Mouse (Mus musculus): ENCODE results near the gene Grb10. TPM values are rescaled to one million over a fixed set of nuclear protein-coding genes. Genes with fewer than 3 reads are reported as not detected.

The Grb10 gene
- polyA plus RNA-seq, 1 experiment = not detected

DNA sequence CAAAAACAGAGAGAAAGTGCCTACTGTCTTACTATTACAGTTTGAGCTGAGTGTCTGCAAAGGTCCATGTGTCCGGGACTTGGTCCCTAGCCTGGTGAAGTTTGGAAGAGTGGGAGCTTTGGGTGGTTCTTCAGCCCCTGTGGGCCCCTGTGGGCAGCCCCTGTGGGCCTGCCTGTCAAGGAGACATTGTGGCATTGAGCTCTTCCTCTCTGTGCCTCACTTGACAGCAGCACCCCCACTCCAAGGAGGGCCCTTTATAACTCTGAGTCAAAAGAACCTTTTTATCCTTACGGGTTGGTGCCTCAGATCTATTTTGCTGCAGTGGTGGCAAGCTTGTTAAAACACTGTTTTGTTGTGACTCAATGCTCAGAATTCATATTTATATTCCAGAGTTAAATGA, 78.3 kb downstream of the Grb10 start:
- Histone ChIP-seq H3K4me1 (ENCODE audit: control insufficient read depth, insufficient read depth, low read length) (peaks cover 2% of the 10 kb centered on the region; the same call in 1 of the 2 replicates), H3K27ac (ENCODE audit: insufficient read depth, low read depth, low read length) (no peak overlapping the region), H3K4me3 (ENCODE audit: insufficient read depth, low read depth, low read length) (no peak overlapping the region)
- 81% methylated on average over 2 of the region's 2 CpGs for WGBS
- TF ChIP-seq POLR2A (IDR thresholded peaks at IDR 0.05; ENCODE audit: insufficient read depth, low read depth, low read length) (no peak), CTCF (IDR thresholded peaks at IDR 0.05; ENCODE audit: insufficient read depth, low read depth, low read length) (no peak)

- TF ChIP-seq POLR2A (IDR thresholded peaks at IDR 0.05; ENCODE audit: insufficient read depth, low read depth, low read length) (no peak), CTCF (IDR thresholded peaks at IDR 0.05; ENCODE audit: insufficient read depth, low read depth, low read length) (no peak)
- 88% methylated on average over 2 of the region's 2 CpGs for WGBS
These were observed 80.0 kb downstream of the Grb10 start for GRCm38 (mm10) chr11:11958479-11958878.

GRCm38 (mm10) chr11:11958061-11958361, 80.5 kb downstream of the Grb10 start:
- WGBS = 91% methylated on average over 2 of the region's 2 CpGs
- TF ChIP-seq POLR2A (IDR thresholded peaks at IDR 0.05; ENCODE audit: insufficient read depth, low read depth, low read length) (no peak), CTCF (IDR thresholded peaks at IDR 0.05; ENCODE audit: insufficient read depth, low read depth, low read length) (no peak)
- no peak overlapping the region for H3K27ac ChIP-seq (ENCODE audit: insufficient read depth, low read depth, low read length)
- peaks cover 2% of the 10 kb centered on the region; the same call in 1 of the 2 replicates for H3K4me1 ChIP-seq (ENCODE audit: control insufficient read depth, insufficient read depth, low read length)
- H3K4me3 ChIP-seq (ENCODE audit: insufficient read depth, low read depth, low read length) = no peak overlapping the region

More at GRCm38 (mm10) chr11:11958479-11958878, 80.0 kb downstream of the Grb10 start:
- peaks cover 2% of the 10 kb centered on the region; the same call in 1 of the 2 replicates for H3K4me1 ChIP-seq (ENCODE audit: control insufficient read depth, insufficient read depth, low read length)
- no peak overlapping the region for H3K4me3 ChIP-seq (ENCODE audit: insufficient read depth, low read depth, low read length)
- no peak overlapping the region for H3K27ac ChIP-seq (ENCODE audit: insufficient read depth, low read depth, low read length)

DNA sequence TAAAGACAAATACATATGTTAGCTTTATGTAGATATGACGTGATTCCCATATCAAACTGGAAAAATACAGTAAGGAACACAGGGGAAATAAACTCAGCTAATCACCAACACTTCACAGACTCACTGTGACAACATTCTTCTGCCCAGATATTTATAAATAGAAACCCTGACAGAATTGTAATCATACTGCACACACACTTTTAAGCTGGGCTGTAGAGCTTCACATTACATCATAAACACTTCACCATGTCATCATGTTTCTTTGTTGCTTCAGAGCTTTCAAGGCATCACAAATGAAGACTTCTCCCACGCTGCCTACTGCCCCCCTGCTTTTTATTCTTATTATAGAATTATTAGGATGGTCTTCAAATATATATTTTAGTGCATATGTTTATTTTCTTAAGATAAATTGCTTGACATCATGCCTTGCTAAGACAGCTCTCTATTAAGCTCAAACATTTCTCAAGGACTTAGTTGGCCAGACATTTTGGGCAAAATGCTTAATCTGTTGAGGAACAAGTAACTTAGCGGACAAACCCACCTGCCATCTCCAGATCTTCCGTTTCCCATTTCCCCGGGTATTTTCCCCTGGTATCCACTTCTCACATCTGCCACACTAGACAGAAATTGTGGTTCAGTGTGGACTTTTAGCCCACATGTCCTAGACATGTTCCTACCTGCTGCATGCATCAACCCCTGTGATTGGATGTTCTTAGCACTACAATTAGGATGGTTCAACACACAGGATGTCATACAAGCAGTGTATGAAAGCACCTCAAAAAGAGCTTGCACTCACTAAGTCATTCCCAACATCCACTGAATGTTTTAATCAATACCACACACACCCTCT, 81.0 kb downstream of the Grb10 start:
- H3K4me3 ChIP-seq (ENCODE audit: insufficient read depth, low read depth, low read length) = no peak overlapping the region
- H3K27ac ChIP-seq (ENCODE audit: insufficient read depth, low read depth, low read length) = no peak overlapping the region
- peaks cover 2% of the 10 kb centered on the region; the same call in 1 of the 2 replicates for H3K4me1 ChIP-seq (ENCODE audit: control insufficient read depth, insufficient read depth, low read length)
- WGBS = 93% methylated on average over 5 of the region's 5 CpGs
- no peak for TF ChIP-seq POLR2A (IDR thresholded peaks at IDR 0.05; ENCODE audit: insufficient read depth, low read depth, low read length)
- no peak for TF ChIP-seq CTCF (IDR thresholded peaks at IDR 0.05; ENCODE audit: insufficient read depth, low read depth, low read length)

DNA sequence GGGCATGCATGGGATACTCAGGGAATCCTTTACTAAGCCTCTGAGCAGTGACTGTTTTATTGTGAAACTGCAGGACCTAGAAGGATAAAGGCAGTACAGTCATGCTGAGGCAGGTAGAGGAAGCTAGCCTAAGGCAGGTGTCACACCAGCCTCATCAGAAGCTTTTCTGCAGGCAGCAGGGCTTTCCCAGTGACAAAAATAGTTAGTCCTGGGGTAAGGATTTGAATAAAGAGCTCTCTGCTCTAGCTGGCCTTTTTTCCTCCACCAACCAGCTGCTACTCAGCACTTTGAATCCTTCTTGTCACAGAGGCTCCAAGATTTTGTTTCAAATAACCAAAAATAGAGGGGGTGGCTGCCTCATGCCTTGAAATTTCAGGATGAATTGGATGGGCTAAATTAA, 82.7 kb downstream of the Grb10 start:
- TF ChIP-seq CTCF (IDR thresholded peaks at IDR 0.05; ENCODE audit: insufficient read depth, low read depth, low read length) (no peak), POLR2A (IDR thresholded peaks at IDR 0.05; ENCODE audit: insufficient read depth, low read depth, low read length) (no peak)
- Histone ChIP-seq H3K4me3 (ENCODE audit: insufficient read depth, low read depth, low read length) (no peak overlapping the region), H3K4me1 (ENCODE audit: control insufficient read depth, insufficient read depth, low read length) (no peaks in the 10 kb centered on the region), H3K27ac (ENCODE audit: insufficient read depth, low read depth, low read length) (no peak overlapping the region)

DNA sequence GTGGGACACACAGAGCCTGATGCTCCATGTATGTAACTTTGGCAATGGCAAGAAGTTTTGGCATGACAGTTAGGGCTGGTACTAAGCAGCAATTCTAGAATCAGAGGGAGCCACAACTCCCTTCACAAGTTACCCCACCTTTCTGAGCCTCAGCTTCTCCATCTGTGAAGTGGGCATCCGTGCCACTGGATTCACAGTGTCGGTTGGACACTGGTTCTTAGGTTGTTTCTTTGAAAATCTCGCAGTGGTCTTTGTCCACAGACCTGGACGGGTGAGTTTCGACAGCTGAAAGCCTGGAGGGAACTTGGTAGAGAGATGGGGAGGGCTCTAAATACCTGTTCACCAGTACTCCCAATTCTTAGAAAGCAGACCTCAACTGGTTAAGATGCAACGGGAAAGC, 83.9 kb downstream of the Grb10 start:
- whole genome bisulfite sequencing = 86% methylated on average over 6 of the region's 6 CpGs
- Histone ChIP-seq H3K27ac (ENCODE audit: insufficient read depth, low read depth, low read length) (no peak overlapping the region), H3K4me1 (ENCODE audit: control insufficient read depth, insufficient read depth, low read length) (no peaks in the 10 kb centered on the region), H3K4me3 (ENCODE audit: insufficient read depth, low read depth, low read length) (no peak overlapping the region)
- no peak for TF ChIP-seq CTCF (IDR thresholded peaks at IDR 0.05; ENCODE audit: insufficient read depth, low read depth, low read length)
- TF ChIP-seq POLR2A (IDR thresholded peaks at IDR 0.05; ENCODE audit: insufficient read depth, low read depth, low read length) = no peak

DNA sequence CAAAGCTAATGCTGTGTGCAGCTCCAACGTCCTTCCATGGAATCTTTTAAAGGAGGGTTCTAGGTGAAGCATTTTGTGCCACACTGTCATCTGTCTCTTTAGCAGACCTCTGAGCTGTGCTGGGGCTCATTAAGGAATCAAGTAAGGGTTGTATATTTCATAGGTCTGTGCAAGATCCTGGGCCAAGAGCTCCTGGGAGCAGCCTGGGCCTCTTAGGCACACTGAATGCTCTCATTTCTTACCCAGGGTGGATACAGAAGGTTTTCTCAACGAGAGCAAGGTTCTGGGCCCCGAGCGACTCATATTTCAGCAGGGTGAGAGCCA, 84.4 kb downstream of the Grb10 start:
- Histone ChIP-seq H3K27ac (ENCODE audit: insufficient read depth, low read depth, low read length) (no peak overlapping the region), H3K4me1 (ENCODE audit: control insufficient read depth, insufficient read depth, low read length) (peaks cover under 1% of the 10 kb centered on the region; the same call in 1 of the 2 replicates), H3K4me3 (ENCODE audit: insufficient read depth, low read depth, low read length) (no peak overlapping the region)
- 83% methylated on average over 4 of the region's 4 CpGs for WGBS
- no peak for TF ChIP-seq CTCF (IDR thresholded peaks at IDR 0.05; ENCODE audit: insufficient read depth, low read depth, low read length)
- TF ChIP-seq POLR2A (IDR thresholded peaks at IDR 0.05; ENCODE audit: insufficient read depth, low read depth, low read length) = no peak

DNA sequence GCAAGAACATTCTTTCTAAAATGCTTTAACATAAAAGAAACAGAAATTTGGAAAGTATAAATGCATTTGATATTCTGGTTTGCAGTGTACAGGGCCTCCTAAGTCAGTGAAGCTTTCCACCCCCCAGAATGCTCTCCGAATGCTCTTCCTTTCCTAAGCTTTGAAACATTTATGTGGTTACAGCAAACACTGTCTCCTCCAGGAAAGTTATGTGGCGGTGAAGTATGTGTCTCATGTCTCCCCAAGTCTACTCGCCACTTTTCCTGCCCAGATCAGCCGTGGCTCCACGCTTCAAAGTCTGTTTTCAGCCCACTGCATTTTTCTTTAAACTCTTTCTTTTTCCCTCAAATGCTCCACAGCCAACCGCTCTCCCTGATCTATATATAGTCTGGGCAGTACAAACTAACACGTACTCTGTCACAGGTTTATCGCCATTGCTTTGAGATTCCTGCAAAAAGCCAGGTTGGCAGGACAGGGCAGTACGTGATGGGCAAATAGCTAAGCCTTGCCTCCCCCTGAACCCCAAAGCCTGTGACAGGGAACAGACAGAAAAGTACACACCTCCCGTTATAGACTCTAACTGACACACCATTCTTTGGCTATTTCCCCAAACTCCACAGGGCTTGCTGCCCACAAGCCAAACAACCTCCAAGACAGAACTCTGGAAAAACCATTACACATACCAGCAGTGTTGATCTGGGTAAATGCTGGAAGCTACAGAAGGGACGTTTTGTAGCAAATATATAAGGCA, 84.9 kb downstream of the Grb10 start:
- no peak overlapping the region for H3K4me3 ChIP-seq (ENCODE audit: insufficient read depth, low read depth, low read length)
- peaks cover 3% of the 10 kb centered on the region; the same call in 1 of the 2 replicates for H3K4me1 ChIP-seq (ENCODE audit: control insufficient read depth, insufficient read depth, low read length)
- no peak for TF ChIP-seq CTCF (IDR thresholded peaks at IDR 0.05; ENCODE audit: insufficient read depth, low read depth, low read length)
- TF ChIP-seq POLR2A (IDR thresholded peaks at IDR 0.05; ENCODE audit: insufficient read depth, low read depth, low read length) = no peak
- WGBS = 74% methylated on average over 11 of the region's 11 CpGs
- no peak overlapping the region for H3K27ac ChIP-seq (ENCODE audit: insufficient read depth, low read depth, low read length)

DNA sequence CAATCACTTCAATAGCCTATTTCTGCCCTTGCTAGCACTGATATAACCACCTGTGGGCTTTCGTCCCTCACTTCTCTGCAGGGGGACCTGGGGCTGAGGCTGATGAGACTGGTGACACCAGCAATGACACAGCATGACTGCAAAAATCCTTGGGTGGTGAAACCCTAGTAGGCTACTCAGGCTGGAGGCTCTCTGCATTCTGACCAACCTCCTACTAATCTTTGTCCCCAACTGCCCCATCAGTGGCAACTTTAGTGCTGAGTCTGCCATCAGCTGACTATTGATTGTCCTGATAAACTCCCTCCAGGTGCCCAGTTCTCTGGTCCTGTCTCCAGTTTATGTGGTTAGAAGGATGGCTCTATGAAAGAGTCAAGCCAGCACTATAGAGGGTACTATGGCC, 85.9 kb downstream of the Grb10 start:
- WGBS = 96% methylated on average over 1 of the region's 1 CpGs
- H3K4me1 ChIP-seq (ENCODE audit: control insufficient read depth, insufficient read depth, low read length) = peaks cover 5% of the 10 kb centered on the region; the same call in 1 of the 2 replicates
- no peak overlapping the region for H3K4me3 ChIP-seq (ENCODE audit: insufficient read depth, low read depth, low read length)
- TF ChIP-seq POLR2A (IDR thresholded peaks at IDR 0.05; ENCODE audit: insufficient read depth, low read depth, low read length) (no peak), CTCF (IDR thresholded peaks at IDR 0.05; ENCODE audit: insufficient read depth, low read depth, low read length) (no peak)
- no peak overlapping the region for H3K27ac ChIP-seq (ENCODE audit: insufficient read depth, low read depth, low read length)

All from olfactory bulb, adult 2 months (tissue).